Mouse (Mus musculus): ENCODE data around the gene Mvd. TPM values are rescaled to one million over a fixed set of nuclear protein-coding genes. Genes with fewer than 3 reads are reported as not detected.

Mvd gene
- polyA plus RNA-seq, 1 experiment from 2014 or later, result 14.4 TPM

GRCm38 (mm10) chr8:122473911-122474421, 30.7 kb upstream of the Mvd start:
- 83% methylated on average over 8 of the region's 8 CpGs for WGBS
- ATAC-seq (ENCODE audit: insufficient number of reproducible peaks, insufficient read depth, low FRiP score, low read depth), result no peak
- Histone ChIP-seq H3K9me3 (ENCODE audit: control insufficient read depth, low read length) (no peaks in the 10 kb centered on the region), H3K36me3 (ENCODE audit: control insufficient read depth, insufficient read depth, low read length) (peaks cover 61% of the 10 kb centered on the region), H3K27ac (replicated peaks in 1 of 2; ENCODE audit: control insufficient read depth in 1 of 2, insufficient read depth in 1 of 2, low read depth in 2 of 2, low read length in 2 of 2) (no peak overlapping the region), H3K9ac (ENCODE audit: low read length) (no peak overlapping the region), H3K4me2 (ENCODE audit: low read length) (peak overlapping the region; percentile 87), H3K4me1 (ENCODE audit: control insufficient read depth in 2 of 2, insufficient read depth in 2 of 2, low read length in 2 of 2) (peaks cover 2 to 21% of the 10 kb centered on the region in 2 experiments; a peak in 3 of 4 replicates), H3K4me3 (ENCODE audit: control insufficient read depth in 1 of 2, insufficient read depth in 1 of 2, low read depth in 1 of 2, low read length in 2 of 2) (no peak overlapping the region), H3K27me3 (ENCODE audit: control insufficient read depth, insufficient read depth, low read length) (no peaks in the 10 kb centered on the region)

- H3K27ac ChIP-seq (replicated peaks in 1 of 2; ENCODE audit: control insufficient read depth in 1 of 2, insufficient read depth in 1 of 2, low read depth in 2 of 2, low read length in 2 of 2), result no peak overlapping the region
- no peak overlapping the region for H3K4me3 ChIP-seq (ENCODE audit: control insufficient read depth in 1 of 2, insufficient read depth in 1 of 2, low read depth in 1 of 2, low read length in 2 of 2)
- peaks cover 0 to 14% of the 10 kb centered on the region in 2 experiments; a peak in 2 of 4 replicates for H3K4me1 ChIP-seq (ENCODE audit: control insufficient read depth in 2 of 2, insufficient read depth in 2 of 2, low read length in 2 of 2)
- 79% methylated on average over 5 of the region's 5 CpGs for WGBS
- H3K4me2 ChIP-seq (ENCODE audit: low read length), result no peak overlapping the region
- peaks cover 76% of the 10 kb centered on the region for H3K36me3 ChIP-seq (ENCODE audit: control insufficient read depth, insufficient read depth, low read length)
- H3K9ac ChIP-seq (ENCODE audit: low read length), result no peak overlapping the region
- H3K9me3 ChIP-seq (ENCODE audit: control insufficient read depth, low read length), result no peaks in the 10 kb centered on the region
- H3K27me3 ChIP-seq (ENCODE audit: control insufficient read depth, insufficient read depth, low read length), result no peaks in the 10 kb centered on the region
- no peak for ATAC-seq (ENCODE audit: insufficient number of reproducible peaks, insufficient read depth, low FRiP score, low read depth)
Measured at GRCm38 (mm10) chr8:122470691-122471090, 27.5 kb upstream of the Mvd start.

GRCm38 (mm10) chr8:122469965-122470364, 26.7 kb upstream of the Mvd start:
- no peak for ATAC-seq (ENCODE audit: insufficient number of reproducible peaks, insufficient read depth, low FRiP score, low read depth)
- no peak overlapping the region for H3K9ac ChIP-seq (ENCODE audit: low read length)
- H3K27ac ChIP-seq (replicated peaks in 1 of 2; ENCODE audit: control insufficient read depth in 1 of 2, insufficient read depth in 1 of 2, low read depth in 2 of 2, low read length in 2 of 2), result no peak overlapping the region
- 89% methylated on average over 10 of the region's 10 CpGs for WGBS
- H3K4me2 ChIP-seq (ENCODE audit: low read length), result no peak overlapping the region
- H3K36me3 ChIP-seq (ENCODE audit: control insufficient read depth, insufficient read depth, low read length), result peaks cover 82% of the 10 kb centered on the region
- H3K4me1 ChIP-seq (ENCODE audit: control insufficient read depth in 2 of 2, insufficient read depth in 2 of 2, low read length in 2 of 2), result peaks cover 0 to 12% of the 10 kb centered on the region in 2 experiments; a peak in 2 of 4 replicates
- no peak overlapping the region for H3K4me3 ChIP-seq (ENCODE audit: control insufficient read depth in 1 of 2, insufficient read depth in 1 of 2, low read depth in 1 of 2, low read length in 2 of 2)
- H3K9me3 ChIP-seq (ENCODE audit: control insufficient read depth, low read length), result no peaks in the 10 kb centered on the region
- no peaks in the 10 kb centered on the region for H3K27me3 ChIP-seq (ENCODE audit: control insufficient read depth, insufficient read depth, low read length)

GRCm38 (mm10) chr8:122469407-122469806, 26.2 kb upstream of the Mvd start:
- Histone ChIP-seq H3K9ac (ENCODE audit: low read length) (no peak overlapping the region), H3K4me2 (ENCODE audit: low read length) (no peak overlapping the region), H3K4me3 (ENCODE audit: control insufficient read depth in 1 of 2, insufficient read depth in 1 of 2, low read depth in 1 of 2, low read length in 2 of 2) (no peak overlapping the region), H3K27ac (replicated peaks in 1 of 2; ENCODE audit: control insufficient read depth in 1 of 2, insufficient read depth in 1 of 2, low read depth in 2 of 2, low read length in 2 of 2) (no peak overlapping the region), H3K36me3 (ENCODE audit: control insufficient read depth, insufficient read depth, low read length) (peaks cover 82% of the 10 kb centered on the region), H3K4me1 (ENCODE audit: control insufficient read depth in 2 of 2, insufficient read depth in 2 of 2, low read length in 2 of 2) (peaks cover 0 to 6% of the 10 kb centered on the region in 2 experiments; a peak in 2 of 4 replicates), H3K27me3 (ENCODE audit: control insufficient read depth, insufficient read depth, low read length) (no peaks in the 10 kb centered on the region), H3K9me3 (ENCODE audit: control insufficient read depth, low read length) (no peaks in the 10 kb centered on the region)
- WGBS, result 64% methylated on average over 6 of the region's 6 CpGs
- ATAC-seq (ENCODE audit: insufficient number of reproducible peaks, insufficient read depth, low FRiP score, low read depth), result no peak

DNA sequence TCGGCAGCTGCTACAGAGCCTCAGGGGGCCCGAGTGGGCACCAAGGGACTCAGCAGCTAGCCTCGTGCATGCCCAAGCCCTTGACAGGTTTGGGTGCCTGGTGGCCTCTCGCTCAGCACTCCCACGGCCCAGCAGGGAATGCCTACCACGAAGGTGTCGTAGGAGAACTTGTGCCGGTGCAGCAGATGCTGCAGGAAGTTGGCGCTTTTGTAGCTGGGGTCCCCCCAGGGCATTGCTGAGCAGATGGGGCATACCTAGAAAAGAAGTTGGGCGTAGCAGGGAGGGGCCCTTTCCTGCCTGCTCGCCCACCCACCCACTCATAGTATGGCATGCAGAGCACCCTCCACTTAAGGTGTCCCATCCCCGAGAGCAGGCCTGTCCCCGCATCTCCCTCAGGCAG, 24.6 kb upstream of the Mvd start:
- Histone ChIP-seq H3K9me3 (ENCODE audit: control insufficient read depth, low read length) (no peaks in the 10 kb centered on the region), H3K4me3 (ENCODE audit: control insufficient read depth in 1 of 2, insufficient read depth in 1 of 2, low read depth in 1 of 2, low read length in 2 of 2) (no peak overlapping the region), H3K27ac (replicated peaks in 1 of 2; ENCODE audit: control insufficient read depth in 1 of 2, insufficient read depth in 1 of 2, low read depth in 2 of 2, low read length in 2 of 2) (no peak overlapping the region), H3K9ac (ENCODE audit: low read length) (no peak overlapping the region), H3K36me3 (ENCODE audit: control insufficient read depth, insufficient read depth, low read length) (peaks cover 70% of the 10 kb centered on the region), H3K4me2 (ENCODE audit: low read length) (no peak overlapping the region), H3K4me1 (ENCODE audit: control insufficient read depth in 2 of 2, insufficient read depth in 2 of 2, low read length in 2 of 2) (peaks cover 8 to 11% of the 10 kb centered on the region in 2 experiments; a peak in 2 of 4 replicates), H3K27me3 (ENCODE audit: control insufficient read depth, insufficient read depth, low read length) (no peaks in the 10 kb centered on the region)
- WGBS, result 93% methylated on average over 13 of the region's 13 CpGs
- ATAC-seq (ENCODE audit: insufficient number of reproducible peaks, insufficient read depth, low FRiP score, low read depth), result no peak

GRCm38 (mm10) chr8:122464985-122465384, 21.8 kb upstream of the Mvd start:
- Histone ChIP-seq H3K4me3 (ENCODE audit: control insufficient read depth in 1 of 2, insufficient read depth in 1 of 2, low read depth in 1 of 2, low read length in 2 of 2) (no peak overlapping the region), H3K9ac (ENCODE audit: low read length) (no peak overlapping the region), H3K36me3 (ENCODE audit: control insufficient read depth, insufficient read depth, low read length) (peaks cover 47% of the 10 kb centered on the region), H3K27ac (replicated peaks in 1 of 2; ENCODE audit: control insufficient read depth in 1 of 2, insufficient read depth in 1 of 2, low read depth in 2 of 2, low read length in 2 of 2) (no peak overlapping the region), H3K4me1 (ENCODE audit: control insufficient read depth in 2 of 2, insufficient read depth in 2 of 2, low read length in 2 of 2) (peaks cover 25 to 28% of the 10 kb centered on the region in 2 experiments; a peak in 3 of 4 replicates), H3K9me3 (ENCODE audit: control insufficient read depth, low read length) (no peaks in the 10 kb centered on the region), H3K4me2 (ENCODE audit: low read length) (no peak overlapping the region), H3K27me3 (ENCODE audit: control insufficient read depth, insufficient read depth, low read length) (peaks cover 8% of the 10 kb centered on the region)
- no peak for ATAC-seq (ENCODE audit: insufficient number of reproducible peaks, insufficient read depth, low FRiP score, low read depth)
- 70% methylated on average over 7 of the region's 7 CpGs for WGBS

- Histone ChIP-seq H3K9ac (ENCODE audit: low read length) (no peak overlapping the region), H3K4me2 (ENCODE audit: low read length) (no peak overlapping the region), H3K27me3 (ENCODE audit: control insufficient read depth, insufficient read depth, low read length) (peaks cover 13% of the 10 kb centered on the region), H3K27ac (replicated peaks in 1 of 2; ENCODE audit: control insufficient read depth in 1 of 2, insufficient read depth in 1 of 2, low read depth in 2 of 2, low read length in 2 of 2) (no peak overlapping the region), H3K4me1 (ENCODE audit: control insufficient read depth in 2 of 2, insufficient read depth in 2 of 2, low read length in 2 of 2) (peaks cover 29 to 33% of the 10 kb centered on the region in 2 experiments), H3K36me3 (ENCODE audit: control insufficient read depth, insufficient read depth, low read length) (peaks cover 37% of the 10 kb centered on the region), H3K4me3 (ENCODE audit: control insufficient read depth in 1 of 2, insufficient read depth in 1 of 2, low read depth in 1 of 2, low read length in 2 of 2) (no peak overlapping the region), H3K9me3 (ENCODE audit: control insufficient read depth, low read length) (no peaks in the 10 kb centered on the region)
- 41% methylated on average over 12 of the region's 12 CpGs for WGBS
- no peak for ATAC-seq (ENCODE audit: insufficient number of reproducible peaks, insufficient read depth, low FRiP score, low read depth)
Measured at GRCm38 (mm10) chr8:122463651-122464640, 20.7 kb upstream of the Mvd start.
